Mouse (Mus musculus): ENCODE measurements around the gene Max. TPM values are rescaled to one million over a fixed set of nuclear protein-coding genes. Genes with fewer than 3 reads are reported as not detected.

Gene Max
- total RNA-seq (2021) = 10 to 100 TPM; 73.4 to 79.8 TPM
- long read RNA-seq = 0 reads

DNA sequence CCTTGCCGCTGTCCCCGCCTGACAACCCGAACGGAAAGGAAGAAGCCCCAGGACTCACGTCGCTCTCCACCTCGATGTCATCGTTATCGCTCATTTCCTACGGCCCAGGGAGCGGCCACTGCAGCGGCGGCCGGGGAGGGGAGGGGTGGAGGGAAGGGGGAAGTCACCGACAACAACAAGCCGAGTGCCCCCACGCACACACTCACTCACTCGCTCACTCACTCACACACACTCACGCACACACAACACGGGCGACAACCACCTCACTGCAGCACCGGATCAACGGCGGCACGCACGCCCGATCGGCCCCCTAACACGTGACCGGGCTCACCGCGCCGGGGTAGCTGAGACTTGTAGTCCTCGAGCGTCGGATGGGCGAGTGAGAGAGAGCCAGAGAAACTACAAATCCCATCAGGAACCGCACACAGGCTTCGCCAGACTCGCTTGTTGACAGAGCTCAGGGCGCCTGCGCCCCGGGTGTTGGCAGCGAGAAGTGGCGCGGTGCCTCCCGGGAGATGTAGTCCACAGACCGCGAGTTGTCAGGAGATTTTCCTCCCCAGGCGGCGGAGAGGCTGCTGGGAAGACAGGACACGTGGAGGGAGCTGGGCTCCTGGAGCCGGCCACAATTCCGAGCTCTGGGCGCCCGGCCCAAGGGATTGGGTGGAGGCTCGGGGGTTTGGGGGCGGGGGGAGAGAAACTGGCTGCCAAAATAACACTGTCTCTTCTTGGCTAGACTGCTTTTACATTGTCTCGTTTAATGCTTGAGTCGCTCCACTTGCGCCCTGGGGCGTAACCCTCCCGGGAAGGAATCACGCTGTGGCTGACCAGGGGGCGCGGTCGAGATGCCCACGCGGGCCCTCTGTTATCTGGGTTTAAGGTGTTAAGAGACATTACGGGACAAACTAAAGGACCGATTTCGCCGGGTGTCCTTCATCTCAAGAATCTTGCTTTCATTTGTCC is at the start of gene Max:
Max (minus strand) TSS at position 270 of the 960 bp plus-strand sequence.
- DNase-seq (ENCODE audit: low spot score in 2 of 2) = peak; percentile 99

- no peak for DNase-seq (ENCODE audit: low spot score in 2 of 2)
Measured at GRCm38 (mm10) chr12:77011092-77011720, 49.2 kb upstream of the Max start.

- peak; percentile 38 to 44 for DNase-seq (ENCODE audit: low spot score in 2 of 2)
Measured at GRCm38 (mm10) chr12:77009202-77010030, 47.4 kb upstream of the Max start.

DNA sequence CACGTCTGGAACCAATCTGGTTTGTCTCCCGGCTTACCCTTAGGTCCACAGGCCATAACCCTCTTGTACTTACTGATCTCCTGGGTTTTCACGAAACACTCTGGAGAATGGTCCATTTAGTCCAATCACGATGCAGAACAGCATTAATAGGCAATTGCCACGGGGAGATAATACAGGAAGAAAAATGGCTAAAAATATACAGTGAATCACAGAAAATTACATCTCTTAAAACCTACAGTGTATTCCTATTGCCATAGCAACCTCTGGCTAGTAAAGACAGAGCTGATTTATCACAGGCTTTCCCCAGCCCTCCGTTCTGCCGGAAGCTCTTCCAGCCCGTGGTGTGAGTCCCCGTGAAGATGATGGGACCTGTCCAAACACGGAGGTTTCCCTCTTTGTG is 42.9 kb upstream of the Max start:
- DNase-seq (ENCODE audit: low spot score in 2 of 2) = no peak

DNA sequence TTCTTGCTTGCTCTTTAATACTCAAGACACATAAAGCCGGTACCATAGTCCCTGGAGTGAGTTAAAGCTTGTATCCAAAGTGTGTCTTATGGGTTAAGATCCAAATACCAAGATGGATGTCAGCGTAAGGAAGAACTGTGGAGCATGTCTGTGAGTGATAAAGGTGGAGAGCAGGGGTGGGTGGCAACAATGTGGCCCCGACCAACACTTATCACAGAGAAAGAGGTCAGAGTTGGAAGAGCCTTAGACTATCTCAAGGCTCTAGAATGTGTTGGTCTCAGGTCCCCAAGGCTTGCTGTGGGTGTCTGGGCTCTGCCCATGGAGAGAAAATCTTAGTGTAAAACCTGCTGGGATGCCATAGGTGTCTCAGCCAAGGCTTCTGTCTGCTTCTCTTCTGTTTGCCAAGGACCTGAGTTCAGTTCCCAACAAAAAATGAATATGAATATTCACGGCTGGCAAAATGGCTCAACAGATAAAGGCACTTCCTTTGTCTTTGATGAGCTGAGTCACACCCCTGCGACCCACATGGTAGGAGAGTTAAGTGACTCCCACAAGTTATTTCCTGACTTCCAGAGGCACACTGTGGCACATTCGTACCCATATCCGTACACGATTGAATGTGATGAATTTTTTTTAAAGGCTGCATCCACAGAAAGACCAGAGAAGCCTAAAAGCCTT is 40.7 kb upstream of the Max start:
- DNase-seq (ENCODE audit: low spot score in 2 of 2) = no peak

DNA sequence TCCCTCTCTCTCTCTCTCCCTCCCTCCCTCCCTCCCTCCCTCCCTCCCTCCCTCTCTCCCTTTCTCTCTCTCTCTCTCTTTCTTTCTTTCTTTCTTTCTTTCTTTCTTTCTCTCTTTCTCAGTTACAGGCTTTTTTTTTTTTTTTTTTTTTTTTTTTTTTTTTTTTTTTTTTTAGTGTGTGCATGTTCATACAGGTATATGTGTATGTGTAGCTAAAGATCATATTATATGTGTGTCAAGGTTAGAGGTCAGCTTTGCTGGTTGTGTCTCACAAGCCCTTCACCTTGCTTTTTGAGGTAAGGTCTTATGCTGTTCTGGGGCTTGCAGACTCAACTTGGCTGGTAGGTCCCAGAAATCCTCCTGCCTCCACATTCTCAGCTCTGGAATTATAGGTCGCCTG is 39.3 kb upstream of the Max start:
- DNase-seq (ENCODE audit: low spot score in 2 of 2) = no peak

DNA sequence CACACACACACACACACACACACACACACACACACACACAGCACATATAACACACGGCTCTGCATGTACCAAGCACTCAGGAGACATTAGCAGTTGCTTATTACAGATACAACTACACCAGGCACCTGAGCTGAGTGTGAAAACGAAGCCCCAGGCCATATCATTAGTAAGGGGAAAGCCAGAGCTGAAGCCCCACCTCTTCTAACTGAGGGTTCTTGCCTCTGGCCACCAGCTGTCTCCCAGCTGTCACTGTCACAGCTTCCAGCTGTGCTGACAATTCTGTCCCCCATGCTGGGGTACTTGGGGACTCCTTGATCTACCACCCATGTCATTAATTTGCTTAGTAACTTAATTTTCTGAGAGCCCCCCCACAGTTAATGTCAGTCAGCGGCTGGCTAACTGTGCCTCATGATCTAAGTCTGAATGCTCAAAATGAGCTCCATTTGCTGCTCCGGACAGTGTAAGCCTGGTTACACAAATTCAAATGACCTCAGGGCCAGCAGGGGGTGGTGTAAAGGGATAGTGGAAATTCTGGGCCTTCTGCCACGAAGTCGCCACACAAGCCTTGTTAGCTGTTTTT is 38.8 kb upstream of the Max start:
- peak in 1 of 2 experiments; percentile 41 for DNase-seq (ENCODE audit: low spot score in 2 of 2)

GRCm38 (mm10) chr12:77000096-77000704 is 38.2 kb upstream of the Max start:
- DNase-seq (ENCODE audit: low spot score in 2 of 2) = peak; percentile 70 to 75

GRCm38 (mm10) chr12:76994766-76995165 is 32.8 kb upstream of the Max start:
- DNase-seq (ENCODE audit: low spot score in 2 of 2) = no peak

- peak; percentile 31 to 40 for DNase-seq (ENCODE audit: low spot score in 2 of 2)
Measured at GRCm38 (mm10) chr12:76992891-76993529, 31.0 kb upstream of the Max start.

DNA sequence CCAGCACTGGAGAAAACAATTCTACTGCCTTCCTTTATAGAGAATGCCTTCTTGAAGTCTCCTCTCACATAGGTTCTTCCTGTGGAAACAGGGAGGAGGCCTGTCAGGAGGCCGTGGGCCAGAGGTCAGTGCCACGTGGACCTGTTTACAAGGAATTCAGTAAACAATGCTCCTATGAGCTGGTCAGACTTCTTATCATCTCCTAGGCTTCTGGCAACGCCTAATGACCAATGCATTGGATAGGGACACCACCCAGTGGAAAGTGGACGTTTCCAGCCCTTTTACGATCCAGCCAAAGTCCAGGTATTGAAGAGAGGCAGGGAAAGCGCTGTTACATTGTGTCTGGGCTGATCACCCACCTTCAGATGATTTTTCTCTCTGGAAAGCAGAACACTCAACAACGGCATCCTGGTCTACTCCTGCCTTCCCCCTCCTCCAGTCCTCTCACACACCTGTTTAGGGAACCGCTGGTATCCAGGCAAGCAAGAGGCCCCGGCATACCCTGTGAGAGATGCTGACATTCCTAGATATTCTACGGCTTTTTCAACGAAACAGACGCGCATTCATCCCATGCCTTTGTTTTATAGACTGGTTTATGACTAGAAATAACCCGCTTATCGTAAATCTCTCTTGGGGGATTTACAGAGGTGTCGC is 20.9 kb upstream of the Max start:
- no peak for DNase-seq (ENCODE audit: low spot score in 2 of 2)

DNA sequence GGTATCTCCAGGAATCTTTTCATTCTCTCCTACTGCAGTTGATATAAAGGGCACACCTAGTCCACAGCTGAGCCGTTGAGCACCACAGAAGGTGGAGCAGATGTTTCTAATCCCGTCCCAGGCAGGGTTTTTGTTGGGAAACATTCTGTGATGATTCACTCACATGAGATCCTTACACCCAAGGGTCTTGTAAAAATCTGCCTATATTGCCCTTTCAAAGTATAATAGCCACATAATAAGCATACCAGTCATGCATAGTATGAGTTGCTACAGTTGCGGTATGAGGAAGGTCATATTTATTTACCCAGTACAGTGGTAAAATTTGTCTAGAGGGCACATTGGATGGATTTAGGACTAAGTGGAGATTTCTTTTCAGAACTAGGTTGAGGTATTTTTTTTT is 17.5 kb upstream of the Max start:
- DNase-seq (ENCODE audit: low spot score in 2 of 2) = no peak

GRCm38 (mm10) chr12:76972669-76973068 is 10.7 kb upstream of the Max start:
- DNase-seq (ENCODE audit: low spot score in 2 of 2) = no peak

GRCm38 (mm10) chr12:76972241-76972640 is 10.2 kb upstream of the Max start:
- no peak for DNase-seq (ENCODE audit: low spot score in 2 of 2)

DNA sequence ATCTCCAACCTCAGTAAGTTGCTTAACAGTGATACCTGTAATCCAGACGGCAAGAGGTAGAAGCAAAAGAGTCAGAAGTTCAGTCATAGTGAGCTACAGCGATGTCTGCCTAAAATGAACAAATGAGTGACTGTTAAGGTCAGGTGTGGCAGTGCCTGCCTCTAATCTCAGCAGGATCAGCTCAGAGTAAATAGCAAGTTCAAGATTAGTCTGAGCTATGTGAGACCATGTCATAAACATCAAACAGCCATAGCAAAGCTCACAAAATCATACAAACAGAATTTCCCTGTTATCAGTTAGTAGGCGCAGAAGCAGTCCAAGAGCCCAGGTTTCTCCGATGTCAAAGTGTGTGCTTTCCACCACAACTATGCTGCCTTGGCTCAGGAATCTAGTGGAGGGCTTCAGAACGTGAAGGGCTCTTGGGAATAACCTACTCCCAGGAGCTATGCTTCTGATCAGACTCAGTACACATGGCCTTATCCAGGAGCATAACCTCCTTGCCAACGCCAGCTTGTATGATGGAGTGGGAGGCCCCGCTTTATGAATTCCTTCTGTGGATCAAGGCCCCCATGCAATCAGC is 9.7 kb upstream of the Max start:
- DNase-seq (ENCODE audit: low spot score in 2 of 2) = no peak

DNA sequence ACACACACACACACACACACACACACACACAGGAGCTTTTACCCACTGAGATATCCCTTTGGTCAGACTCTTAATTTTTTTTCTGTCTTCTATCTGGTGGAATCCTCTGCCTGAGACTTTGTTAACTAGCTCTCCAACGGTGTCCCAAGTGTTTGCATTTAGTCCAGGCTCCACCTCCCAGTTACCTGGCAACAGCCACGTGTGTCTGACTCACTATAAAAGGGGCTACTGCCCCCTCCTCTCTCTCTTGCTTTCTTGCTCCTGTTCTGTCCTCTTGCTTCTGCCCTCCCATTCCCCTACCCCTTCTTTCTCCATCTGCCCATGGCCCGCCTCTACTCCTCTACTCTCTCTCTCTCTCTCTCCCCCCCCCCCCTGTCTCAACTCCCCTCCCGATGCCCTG is 3.9 kb upstream of the Max start:
- no peak for DNase-seq (ENCODE audit: low spot score in 2 of 2)

DNA sequence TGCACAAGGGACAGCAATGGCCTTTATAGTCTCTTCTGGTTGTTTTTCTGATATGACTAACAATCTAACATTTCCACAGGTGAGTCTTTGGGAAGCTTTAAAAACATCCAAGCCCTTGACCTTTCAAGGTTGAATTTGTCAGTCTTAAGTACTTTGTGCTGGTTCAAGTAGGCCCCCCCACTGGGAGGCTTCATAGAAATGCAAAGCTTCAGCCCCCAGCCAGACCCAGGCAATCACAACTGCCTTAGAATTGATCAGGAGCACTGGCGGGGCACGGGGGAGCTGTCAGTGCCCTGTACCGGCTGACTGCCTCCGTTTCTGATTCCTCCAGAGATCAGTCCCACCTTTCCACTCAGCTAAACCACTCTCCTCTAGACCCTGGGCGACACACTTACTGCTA is 3.1 kb upstream of the Max start:
- no peak for DNase-seq (ENCODE audit: low spot score in 2 of 2)

DNA sequence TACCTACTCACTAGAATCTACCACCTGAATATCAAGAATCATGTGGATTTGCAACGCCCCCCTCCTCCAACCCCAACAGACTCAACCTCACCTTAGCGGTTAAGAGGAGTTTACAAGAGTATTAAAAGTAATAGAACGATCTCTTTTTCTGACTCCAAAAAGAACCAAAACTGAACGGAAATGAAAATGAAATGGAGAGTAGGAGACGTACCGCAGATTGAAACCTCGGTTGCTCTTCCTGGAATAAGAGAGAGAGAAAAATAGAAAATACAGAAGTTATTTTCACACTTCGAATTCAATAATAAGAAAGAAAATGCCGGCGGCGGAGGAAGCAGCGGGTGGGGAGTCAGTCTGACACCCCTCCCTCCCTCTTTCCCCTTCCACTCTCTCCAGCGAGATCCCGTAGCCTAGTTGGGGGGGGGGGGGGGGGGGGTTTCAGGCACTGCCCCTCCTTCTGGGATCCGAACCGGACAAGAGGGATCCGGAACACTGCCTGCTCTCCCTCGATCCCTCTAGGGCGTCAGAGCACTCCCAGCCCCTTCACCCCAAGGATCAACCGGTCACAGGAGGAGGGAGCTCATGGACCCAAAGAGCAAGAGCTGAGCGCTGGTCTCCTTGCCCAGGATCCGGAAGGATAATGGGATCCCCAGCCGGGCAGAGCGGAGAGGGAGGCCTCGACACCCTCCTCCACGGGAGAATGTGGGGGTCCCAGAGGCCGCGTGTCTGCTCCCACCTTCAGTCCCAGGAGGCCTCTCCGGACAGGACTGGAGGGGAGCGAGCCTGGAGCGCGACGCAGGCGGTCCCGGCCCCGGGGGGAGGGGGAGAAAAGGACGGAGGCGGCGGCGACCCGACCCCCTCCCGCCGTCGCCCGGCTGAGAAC is 709 bp downstream of the Max start:
- no peak for DNase-seq (ENCODE audit: low spot score in 2 of 2)
